Mouse (Mus musculus): ENCODE measurements around the gene Nbea. TPM values are rescaled to one million over a fixed set of nuclear protein-coding genes. Genes with fewer than 3 reads are reported as not detected.

Nbea gene
- polyA plus RNA-seq, 1 experiment from 2014 or later: 8.5 TPM

DNA sequence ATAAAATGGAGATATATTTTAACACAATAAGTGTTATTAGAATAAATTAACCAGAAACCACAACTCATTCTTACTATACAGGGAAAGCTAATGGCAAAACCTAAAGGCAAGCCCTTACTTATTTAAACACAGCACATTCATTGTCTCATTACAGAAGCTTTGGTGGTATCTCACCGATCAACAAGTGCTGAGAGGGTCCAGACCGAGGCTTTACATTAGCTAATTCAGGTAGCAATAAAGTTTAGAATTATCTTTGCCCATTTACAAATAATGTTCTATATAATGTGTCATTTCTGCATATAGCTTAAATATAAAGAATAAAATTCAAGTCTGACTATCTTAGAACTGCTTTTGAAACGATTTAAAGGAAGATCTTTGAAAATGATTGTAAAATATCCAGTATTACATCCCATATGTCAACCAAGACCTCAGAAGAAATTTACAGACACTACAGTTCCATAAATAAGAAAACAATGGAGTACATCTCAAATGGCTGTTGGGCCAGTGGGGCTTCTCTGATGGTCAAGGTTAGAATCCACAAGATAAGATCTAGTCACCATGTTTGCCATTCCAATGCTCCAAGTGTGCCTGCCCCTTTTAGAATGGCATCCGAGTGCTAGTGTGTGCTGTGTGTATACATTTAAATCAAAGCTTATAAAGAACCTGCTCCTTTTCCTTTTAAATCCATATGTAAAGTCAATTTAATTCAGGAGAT is 398.1 kb downstream of the Nbea start:
- WGBS: 74% methylated on average over 4 of the region's 4 CpGs
- Histone ChIP-seq H3K4me2 (replicated peaks) (no peak overlapping the region), H3K9ac (no peak overlapping the region), H3K27ac (no peak overlapping the region), H3K36me3 (no peaks in the 10 kb centered on the region), H3K4me1 (replicated peaks) (peaks cover 7% of the 10 kb centered on the region; the same call in 1 of the 2 replicates), H3K9me3 (no peaks in the 10 kb centered on the region), H3K27me3 (replicated peaks) (peaks cover 37% of the 10 kb centered on the region), H3K4me3 (replicated peaks) (no peak overlapping the region)
- no peak for ATAC-seq

DNA sequence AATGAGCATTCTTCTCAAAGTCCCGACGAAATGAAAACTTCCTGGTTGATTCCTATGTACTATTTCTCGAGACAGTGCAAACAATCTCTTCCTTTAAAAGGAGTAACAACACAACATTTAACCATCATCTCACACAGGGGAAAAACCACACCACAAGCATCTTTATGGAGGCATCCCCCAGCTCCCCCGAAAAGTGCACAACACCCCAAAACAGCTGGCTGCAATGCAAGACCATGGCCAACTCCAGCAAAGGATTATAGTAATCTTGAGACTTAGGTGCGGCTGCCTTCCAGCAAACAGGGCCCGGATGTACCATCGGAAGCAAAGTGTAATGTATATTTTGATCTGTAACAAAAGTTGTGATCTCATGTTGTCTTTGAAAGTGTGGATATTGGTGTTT is 399.4 kb downstream of the Nbea start:
- peak overlapping the region; percentile 41; the same call in 1 of the 2 replicates for H3K4me2 ChIP-seq (replicated peaks)
- WGBS: 37% methylated on average over 7 of the region's 7 CpGs

DNA sequence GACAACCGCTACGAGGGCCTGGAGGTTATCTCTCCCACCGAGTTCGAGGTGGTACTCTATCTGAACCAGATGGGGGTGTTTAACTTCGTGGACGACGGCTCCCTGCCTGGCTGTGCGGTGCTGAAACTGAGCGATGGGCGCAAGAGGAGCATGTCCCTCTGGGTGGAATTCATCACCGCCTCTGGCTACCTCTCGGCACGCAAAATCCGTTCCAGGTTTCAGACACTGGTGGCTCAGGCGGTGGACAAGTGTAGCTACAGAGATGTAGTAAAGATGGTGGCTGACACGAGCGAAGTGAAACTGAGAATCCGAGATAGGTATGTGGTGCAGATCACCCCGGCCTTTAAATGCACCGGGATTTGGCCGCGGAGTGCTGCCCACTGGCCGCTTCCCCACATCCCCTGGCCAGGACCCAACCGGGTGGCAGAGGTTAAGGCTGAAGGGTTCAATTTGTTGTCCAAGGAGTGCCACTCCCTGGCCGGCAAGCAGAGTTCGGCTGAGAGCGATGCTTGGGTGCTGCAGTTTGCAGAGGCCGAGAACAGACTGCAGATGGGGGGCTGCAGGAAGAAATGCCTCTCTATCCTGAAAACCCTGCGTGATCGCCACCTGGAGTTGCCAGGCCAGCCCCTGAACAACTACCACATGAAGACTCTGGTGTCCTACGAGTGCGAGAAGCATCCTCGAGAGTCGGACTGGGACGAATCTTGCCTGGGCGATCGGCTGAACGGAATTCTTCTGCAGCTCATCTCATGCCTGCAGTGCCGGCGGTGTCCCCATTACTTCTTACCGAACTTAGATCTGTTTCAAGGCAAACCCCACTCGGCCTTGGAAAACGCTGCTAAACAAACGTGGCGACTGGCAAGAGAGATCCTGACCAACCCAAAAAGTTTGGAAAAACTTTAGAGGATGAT is 400.1 kb downstream of the Nbea start:
- Histone ChIP-seq H3K27ac (no peak overlapping the region; the same call in 1 of the 2 replicates), H3K4me3 (replicated peaks) (peak overlapping the region; percentile 27), H3K36me3 (no peaks in the 10 kb centered on the region), H3K4me1 (replicated peaks) (peaks cover 12% of the 10 kb centered on the region), H3K4me2 (replicated peaks) (peak overlapping the region; percentile 41), H3K9ac (peak overlapping the region; percentile 3; the same call in 1 of the 2 replicates), H3K27me3 (replicated peaks) (peaks cover 48% of the 10 kb centered on the region), H3K9me3 (no peaks in the 10 kb centered on the region)
- ATAC-seq: no peak
- 35% methylated on average over 45 of the region's 45 CpGs for WGBS

More for the DNA sequence above, 399.4 kb downstream of the Nbea start:
- Histone ChIP-seq H3K36me3 (no peaks in the 10 kb centered on the region), H3K27ac (no peak overlapping the region), H3K9ac (no peak overlapping the region), H3K9me3 (no peaks in the 10 kb centered on the region), H3K4me1 (replicated peaks) (peaks cover 12% of the 10 kb centered on the region), H3K4me3 (replicated peaks) (0 out of 2 replicates have a peak overlapping the region, but pooled peaks have one; percentile 2), H3K27me3 (replicated peaks) (peaks cover 46% of the 10 kb centered on the region)
- no peak for ATAC-seq

DNA sequence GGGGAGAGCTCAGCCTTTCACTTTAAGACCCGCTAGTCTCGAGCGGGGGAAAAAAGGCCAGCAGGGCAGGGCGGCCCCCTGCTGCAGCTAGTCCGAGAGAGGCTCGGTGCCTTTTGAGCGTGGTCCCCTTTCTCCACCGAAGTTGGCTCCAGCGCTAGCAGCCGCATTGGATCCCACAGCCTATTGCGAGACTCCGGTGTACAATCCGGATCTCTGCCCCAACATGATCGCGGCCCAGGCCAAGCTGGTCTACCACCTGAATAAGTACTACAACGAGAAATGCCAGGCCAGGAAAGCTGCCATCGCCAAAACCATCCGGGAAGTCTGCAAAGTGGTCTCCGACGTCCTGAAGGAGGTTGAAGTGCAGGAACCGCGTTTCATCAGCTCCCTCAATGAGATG is 400.7 kb downstream of the Nbea start:
- Histone ChIP-seq H3K27me3 (replicated peaks) (peaks cover 48% of the 10 kb centered on the region), H3K9ac (0 out of 2 replicates have a peak overlapping the region, but pooled peaks have one; percentile 3), H3K4me3 (replicated peaks) (peak overlapping the region; percentile 27), H3K36me3 (no peaks in the 10 kb centered on the region), H3K9me3 (no peaks in the 10 kb centered on the region), H3K4me1 (replicated peaks) (peaks cover 12% of the 10 kb centered on the region), H3K27ac (no peak overlapping the region), H3K4me2 (replicated peaks) (peak overlapping the region; percentile 41)
- 23% methylated on average over 22 of the region's 22 CpGs for WGBS
- ATAC-seq: no peak

DNA sequence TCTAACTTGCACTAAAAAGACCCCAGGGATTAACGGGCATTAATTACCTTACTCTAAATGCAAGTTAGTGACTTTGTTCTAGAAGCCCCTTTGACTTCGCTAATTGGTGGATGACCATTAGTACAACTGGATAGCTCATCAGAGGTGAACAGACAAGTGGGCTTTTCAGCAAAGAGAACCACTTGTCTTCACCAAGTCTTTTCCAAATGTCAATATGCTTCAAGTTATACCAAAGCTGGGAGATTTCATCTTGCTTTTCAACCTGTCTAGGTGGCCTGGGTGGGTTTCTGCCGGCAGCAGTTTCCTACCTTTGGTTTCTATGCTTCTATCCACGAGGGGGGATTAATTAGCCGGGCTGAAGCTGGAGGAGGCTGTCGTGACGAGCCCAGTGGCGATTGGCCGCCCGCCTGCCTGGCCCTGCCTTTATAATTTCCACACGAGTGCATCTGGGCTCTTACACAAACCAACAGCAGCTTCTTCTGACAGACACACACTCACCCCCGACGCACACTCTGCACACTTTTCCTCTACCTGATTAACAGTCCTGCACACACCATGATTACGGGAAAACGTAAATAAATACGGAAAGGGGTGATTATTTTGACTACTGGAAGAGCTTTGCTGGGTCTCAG is 401.3 kb downstream of the Nbea start, which contains the start of gene Mab21l1:
Gene Mab21l1, plus strand, starts transcription at position 455 of the 632 bp plus-strand sequence.
- WGBS: 27% methylated on average over 16 of the region's 16 CpGs
- H3K4me1 ChIP-seq (replicated peaks): peaks cover 8% of the 10 kb centered on the region
- no peaks in the 10 kb centered on the region for H3K36me3 ChIP-seq
- H3K4me2 ChIP-seq (replicated peaks): peak within 1 kb of the TSS; percentile 41
- peaks cover 48% of the 10 kb centered on the region for H3K27me3 ChIP-seq (replicated peaks)
- ATAC-seq: peak; percentile 24; the same call in 1 of the 2 replicates
- H3K27ac ChIP-seq: no peak within 1 kb of the TSS; the same call in 1 of the 2 replicates
- 0 out of 2 replicates have a peak within 1 kb of the TSS, but pooled peaks have one; percentile 3 for H3K9ac ChIP-seq
- H3K9me3 ChIP-seq: no peaks in the 10 kb centered on the region
- H3K4me3 ChIP-seq (replicated peaks): peak within 1 kb of the TSS; percentile 27

DNA sequence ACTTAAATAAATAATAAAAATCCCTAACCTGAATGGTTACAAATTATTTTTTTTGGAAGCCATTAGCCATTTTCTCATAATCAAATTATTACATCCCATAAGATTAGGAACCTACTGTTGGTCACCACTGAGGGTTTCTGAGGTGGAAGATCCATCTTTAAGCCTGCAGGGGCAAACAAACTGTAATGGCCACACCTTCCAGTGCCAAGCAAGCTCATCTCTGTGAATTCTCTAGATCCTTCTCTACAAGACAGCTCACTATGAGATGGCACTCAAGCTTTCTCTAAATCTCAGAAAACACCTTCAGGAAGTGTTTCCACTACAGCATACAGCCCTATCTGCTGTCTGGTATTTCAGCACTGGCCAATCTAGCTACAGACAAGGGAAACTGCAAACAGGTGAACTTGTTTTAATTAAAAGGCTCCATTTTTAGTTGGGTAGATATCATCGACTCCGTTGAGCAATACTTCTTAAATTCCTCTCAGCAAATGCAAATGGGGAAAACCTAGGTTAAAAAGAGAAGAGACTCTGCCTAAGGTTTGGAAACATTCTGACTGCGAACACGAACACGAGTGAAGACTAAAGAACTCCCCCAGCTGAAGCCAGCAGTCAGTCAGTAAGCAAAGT is 402.0 kb downstream of the Nbea start:
- Histone ChIP-seq H3K4me2 (replicated peaks) (no peak overlapping the region), H3K4me3 (replicated peaks) (no peak overlapping the region), H3K36me3 (no peaks in the 10 kb centered on the region), H3K4me1 (replicated peaks) (peaks cover 8% of the 10 kb centered on the region), H3K27ac (no peak overlapping the region), H3K9ac (no peak overlapping the region), H3K27me3 (replicated peaks) (peaks cover 45% of the 10 kb centered on the region), H3K9me3 (no peaks in the 10 kb centered on the region)
- no peak for ATAC-seq
- WGBS: 43% methylated on average over 5 of the region's 5 CpGs

DNA sequence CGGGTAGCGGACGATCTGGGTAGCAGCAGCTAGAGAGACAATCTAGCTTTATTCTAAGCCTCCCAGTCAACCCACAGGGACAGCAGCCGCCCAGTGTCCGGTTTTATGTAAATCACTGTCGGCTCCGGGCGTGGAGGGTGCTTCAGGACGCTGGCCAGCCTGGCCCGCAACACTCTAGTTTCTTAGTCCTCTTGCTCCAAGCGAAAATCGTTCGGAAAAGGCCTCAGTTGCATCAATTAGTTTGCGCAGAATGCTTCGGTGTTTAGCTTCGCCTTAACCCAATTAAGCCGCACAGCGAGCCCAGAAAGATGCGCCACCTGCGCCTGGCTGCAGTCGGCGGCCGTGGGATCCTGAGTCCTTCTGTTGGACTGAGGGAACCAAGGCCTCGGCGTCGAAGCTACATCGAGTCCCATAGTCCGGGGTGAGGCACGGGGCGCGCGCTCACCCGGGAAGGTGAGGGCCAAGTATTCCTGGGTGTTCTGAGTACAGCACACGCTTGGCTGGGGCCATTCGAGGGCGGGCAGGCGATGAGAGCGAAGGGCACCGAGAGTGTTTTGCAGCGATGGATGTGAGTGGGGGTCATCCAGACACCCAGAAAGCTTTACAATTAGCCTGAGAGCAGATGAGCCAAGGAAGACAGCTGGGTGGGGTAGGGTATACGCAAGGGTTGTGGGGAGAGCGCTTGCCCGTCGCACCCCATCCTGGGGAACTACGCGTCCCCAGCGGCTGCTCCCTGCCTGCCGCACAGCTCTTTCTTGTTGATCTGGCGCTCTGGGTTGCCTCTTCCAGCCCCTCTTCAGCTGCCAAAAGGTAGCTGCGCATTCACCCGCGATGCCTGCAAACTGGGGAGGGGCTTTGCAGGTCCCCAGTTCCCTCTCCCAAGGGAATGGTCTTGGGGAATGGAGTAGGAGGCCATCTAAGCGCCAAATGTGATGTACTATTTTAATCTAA is 403.1 kb downstream of the Nbea start:
- peaks cover 41% of the 10 kb centered on the region for H3K27me3 ChIP-seq (replicated peaks)
- H3K27ac ChIP-seq: 0 out of 2 replicates have a peak overlapping the region, but pooled peaks have one; percentile 1
- H3K4me1 ChIP-seq (replicated peaks): peaks cover 8% of the 10 kb centered on the region

DNA sequence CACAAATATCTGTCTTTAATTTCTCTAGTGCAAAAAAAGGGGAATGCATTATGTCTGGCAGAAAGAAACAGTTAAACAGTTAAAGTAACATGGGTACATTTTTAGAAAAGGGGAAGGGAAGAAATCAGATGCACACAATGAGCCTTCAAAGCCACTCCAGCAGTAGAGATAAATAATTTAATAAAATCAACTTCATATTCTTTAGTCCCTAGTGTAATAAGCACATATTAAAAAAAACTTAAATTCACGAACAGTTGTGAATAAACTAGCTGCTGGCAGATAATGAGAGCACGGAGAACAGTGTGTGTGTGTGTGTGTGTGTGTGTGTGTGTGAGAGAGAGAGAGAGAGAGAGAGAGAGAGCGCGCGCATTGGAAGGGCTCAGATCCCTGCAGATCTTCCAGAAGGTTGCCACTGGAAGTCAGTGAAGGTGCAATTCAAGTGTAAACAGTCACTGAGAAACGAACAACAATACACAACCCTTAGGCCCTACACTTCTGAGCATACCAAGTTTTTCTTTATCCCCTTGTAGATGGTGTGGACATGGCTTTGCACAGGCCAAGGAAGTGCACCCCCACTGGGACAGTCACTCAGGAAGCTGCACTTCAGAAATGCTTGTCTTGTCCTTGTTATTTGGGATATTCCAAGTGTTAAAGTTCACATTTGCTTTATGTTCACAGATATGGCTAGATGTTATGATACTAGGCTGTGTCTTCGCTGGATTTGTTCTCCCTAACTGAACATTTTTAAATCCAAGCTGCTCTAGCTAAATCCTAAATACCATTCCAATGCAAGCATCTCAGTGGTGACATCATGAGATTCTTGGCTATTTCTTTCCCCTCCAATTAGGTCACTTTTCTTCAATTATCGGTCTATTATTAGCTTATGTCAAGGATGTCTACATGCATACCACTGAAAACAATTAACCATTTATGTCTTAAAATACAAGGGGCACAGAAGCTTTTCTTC is 404.5 kb downstream of the Nbea start:
- ATAC-seq: no peak
- no peak overlapping the region for H3K4me3 ChIP-seq (replicated peaks)
- H3K4me2 ChIP-seq (replicated peaks): no peak overlapping the region
- H3K9ac ChIP-seq: no peak overlapping the region
- H3K36me3 ChIP-seq: no peaks in the 10 kb centered on the region
- H3K27ac ChIP-seq: no peak overlapping the region
- H3K9me3 ChIP-seq: no peaks in the 10 kb centered on the region
- peaks cover 8% of the 10 kb centered on the region for H3K4me1 ChIP-seq (replicated peaks)
- 68% methylated on average over 8 of the region's 8 CpGs for WGBS
- peaks cover 41% of the 10 kb centered on the region for H3K27me3 ChIP-seq (replicated peaks)

More for the DNA sequence above, 403.1 kb downstream of the Nbea start:
- H3K4me3 ChIP-seq (replicated peaks): peak overlapping the region; percentile 7
- no peak overlapping the region for H3K9ac ChIP-seq
- peak overlapping the region; percentile 39 for H3K4me2 ChIP-seq (replicated peaks)
- H3K36me3 ChIP-seq: no peaks in the 10 kb centered on the region
- H3K9me3 ChIP-seq: no peaks in the 10 kb centered on the region
- 13% methylated on average over 53 of the region's 53 CpGs for WGBS
- peak; percentile 52; the same call in 1 of the 2 replicates for ATAC-seq

DNA sequence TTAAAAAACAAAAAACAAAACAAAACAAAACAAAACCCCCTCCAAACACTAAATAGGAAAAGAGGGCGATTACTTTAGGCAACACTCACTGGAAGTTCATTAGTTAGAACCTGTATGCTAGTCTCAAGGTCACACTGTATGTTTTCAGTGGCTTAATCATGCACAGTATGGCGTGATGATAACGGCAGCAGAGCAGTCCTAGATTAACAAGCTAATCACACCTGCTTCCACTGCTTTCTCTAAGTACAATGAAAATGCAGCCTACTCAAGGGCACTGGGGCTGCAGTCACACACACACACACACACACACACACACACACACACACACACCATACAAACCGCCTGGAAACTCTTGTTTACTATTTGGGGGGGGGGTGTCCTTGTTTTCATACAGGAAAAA is 406.0 kb downstream of the Nbea start:
- H3K9ac ChIP-seq: no peak overlapping the region
- H3K36me3 ChIP-seq: no peaks in the 10 kb centered on the region
- no peak overlapping the region for H3K4me3 ChIP-seq (replicated peaks)
- no peaks in the 10 kb centered on the region for H3K9me3 ChIP-seq
- H3K4me2 ChIP-seq (replicated peaks): no peak overlapping the region
- ATAC-seq: no peak
- peaks cover 31% of the 10 kb centered on the region for H3K27me3 ChIP-seq (replicated peaks)
- H3K27ac ChIP-seq: no peak overlapping the region
- H3K4me1 ChIP-seq (replicated peaks): peaks cover 8% of the 10 kb centered on the region
- 70% methylated on average over 4 of the region's 4 CpGs for WGBS

DNA sequence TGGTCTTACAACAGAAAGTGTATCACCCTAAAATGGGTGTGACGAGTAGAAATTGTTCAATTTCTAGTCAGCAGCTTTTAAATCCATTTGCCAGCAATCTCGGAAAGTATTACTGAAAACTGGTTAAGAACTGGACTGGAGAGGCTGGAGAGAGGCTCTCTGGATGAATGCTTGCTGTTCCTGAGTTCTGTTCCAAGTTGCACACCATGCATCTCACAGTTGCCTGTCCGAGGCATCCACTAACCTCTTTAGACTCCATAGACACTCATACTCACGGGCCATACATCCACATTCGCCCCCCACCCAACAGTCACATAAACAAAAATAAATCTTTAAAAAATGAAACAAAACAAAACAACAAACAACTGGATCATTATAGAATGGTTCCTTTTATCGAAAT is 407.7 kb downstream of the Nbea start:
- H3K27me3 ChIP-seq (replicated peaks): peaks cover 15% of the 10 kb centered on the region
- no peak overlapping the region for H3K27ac ChIP-seq
- H3K9me3 ChIP-seq: no peaks in the 10 kb centered on the region
- H3K4me1 ChIP-seq (replicated peaks): peaks cover 7% of the 10 kb centered on the region
- no peak for ATAC-seq
- 87% methylated on average over 6 of the region's 6 CpGs for WGBS
- no peak overlapping the region for H3K4me2 ChIP-seq (replicated peaks)
- H3K9ac ChIP-seq: no peak overlapping the region
- H3K36me3 ChIP-seq: no peaks in the 10 kb centered on the region
- H3K4me3 ChIP-seq (replicated peaks): no peak overlapping the region
